Mouse (Mus musculus) small intestine, adult 2 months (tissue): ENCODE measurements around the gene Il11. TPM values are rescaled to one million over a fixed set of nuclear protein-coding genes. Genes with fewer than 3 reads are reported as not detected.

Experiments used
- H3K27ac ChIP-seq: fragments of 200-500 bp; 2 replicates; pipeline ENCODE4 v1.5.1; 2012; ENCODE audit warnings: low read depth, low read length, control low read depth, inconsistent platforms; ENCODE audit not compliant: insufficient read depth
- H3K27me3 ChIP-seq: fragments of 200-500 bp; 2 replicates; pipeline ENCODE4 v1.6.1; 2012; ENCODE audit warnings: mild to moderate bottlenecking, moderate library complexity, low read length, inconsistent platforms; ENCODE audit not compliant: control insufficient read depth, insufficient read depth
- H3K36me3 ChIP-seq: fragments of 200-500 bp; 2 replicates; pipeline ENCODE4 v1.6.1; 2012; ENCODE audit warnings: mild to moderate bottlenecking, low read length, control low read depth, inconsistent platforms; ENCODE audit not compliant: control insufficient read depth, insufficient read depth
- H3K4me1 ChIP-seq: fragments of 200-500 bp; 2 replicates; pipeline ENCODE4 v1.6.1; 2012; ENCODE audit warnings: low read length, inconsistent platforms, mixed read lengths; ENCODE audit not compliant: control insufficient read depth, insufficient read depth, insufficient read length
- H3K4me3 ChIP-seq: fragments of 200-500 bp; 2 replicates; pipeline ENCODE4 v1.5.1; 2012; ENCODE audit warnings: low read depth, mild to moderate bottlenecking, control low read depth, inconsistent platforms, low read length, moderate library complexity
- CTCF ChIP-seq: fragments of 200-500 bp; IDR thresholded peaks from 2 replicates; pipeline ENCODE4 v1.5.1; 2012; ENCODE audit warnings: low read depth, mild to moderate bottlenecking, control low read depth, inconsistent platforms, low read length, moderate library complexity, mixed read lengths; ENCODE audit not compliant: insufficient replicate concordance, insufficient read length; ENCODE audit errors: extremely low read depth
- POLR2A ChIP-seq: fragments of 200-500 bp; IDR thresholded peaks from 2 replicates; pipeline ENCODE4 v1.6.1; 2012; ENCODE audit warnings: low read depth, mild to moderate bottlenecking, control low read depth, inconsistent platforms, low read length, moderate library complexity
- WGBS: fragments of 180-500 bp; shearing (Covaris S2); methylation state at CpG from one replicate; pipeline ENCODE4 v1.1.7; 2018; 5-methylcytosine and 5-hydroxymethylcytosine counted together
- polyA plus RNA-seq: library from polyadenylated mRNA; depleted of rRNA; stranded (reverse); fragments of >200 nt; gene quantifications from 2 replicates; pipeline ENCODE4 v1.2.3, GENCODE M21; 2012

The Il11 gene
- polyA plus RNA-seq, 1 experiment = 0.32 TPM

DNA sequence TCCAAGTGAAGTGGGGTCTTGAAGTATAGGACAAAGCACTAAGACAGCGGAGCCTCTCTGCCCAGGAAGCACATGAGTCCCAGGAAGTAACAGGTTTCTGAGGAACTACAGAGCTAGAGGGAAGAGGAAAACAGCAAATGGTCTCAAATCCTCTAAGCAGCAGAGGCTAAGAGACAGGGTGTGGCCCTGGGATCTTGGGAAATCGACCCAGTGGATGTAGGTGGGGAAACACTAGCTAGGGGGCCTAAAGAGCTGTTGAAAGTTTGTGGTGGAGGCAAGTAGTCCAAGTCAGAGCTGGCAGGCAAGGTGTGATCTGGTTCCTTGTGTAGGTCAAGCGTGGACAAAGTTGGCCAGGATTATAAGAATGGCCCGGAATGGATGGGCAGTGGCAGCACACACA lies 34.3 kb downstream of the Il11 start:
- Histone ChIP-seq H3K36me3 (peaks cover 17% of the 10 kb centered on the region), H3K27ac (peak overlapping the region; percentile 78), H3K4me3 (no peak overlapping the region), H3K4me1 (peaks cover 16% of the 10 kb centered on the region), H3K27me3 (no peaks in the 10 kb centered on the region)
- no peak for TF ChIP-seq POLR2A
- 69% methylated on average over 4 of the region's 4 CpGs for WGBS

DNA sequence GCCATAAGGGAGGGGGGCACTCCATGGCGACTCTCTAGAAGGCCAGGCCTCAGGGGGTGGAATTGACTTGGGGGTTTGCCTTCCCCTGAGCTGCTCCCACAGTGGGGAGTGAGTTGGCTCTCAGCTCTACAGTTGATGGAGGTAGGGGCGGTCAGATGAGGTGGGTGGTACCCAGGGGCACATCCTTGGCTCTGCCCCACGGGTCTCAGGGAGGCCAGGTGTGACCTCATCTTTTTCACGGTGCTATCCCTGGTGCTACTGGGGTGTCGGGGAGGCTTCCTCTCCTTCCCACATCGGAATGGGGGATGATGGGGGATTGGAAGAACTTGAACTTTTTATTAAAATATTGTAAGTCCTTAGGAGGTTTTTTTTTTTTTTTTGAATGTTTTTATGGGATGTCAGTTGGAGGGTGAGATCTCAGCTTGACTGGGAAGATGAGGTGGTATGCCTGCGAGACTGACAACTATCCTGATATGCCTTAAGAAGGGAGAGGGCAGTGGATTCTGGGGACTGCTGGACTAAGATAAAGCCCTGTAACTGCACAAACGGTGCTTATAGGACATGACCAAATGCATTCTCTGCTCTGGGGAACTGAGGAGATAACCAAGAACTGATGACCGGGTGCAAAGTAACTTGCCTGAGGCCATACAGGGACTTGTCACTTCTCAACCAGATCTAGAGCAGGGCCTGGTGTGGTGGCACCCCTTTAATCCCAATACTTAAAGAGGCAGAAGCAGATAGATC lies 35.3 kb downstream of the Il11 start:
- H3K27me3 ChIP-seq = no peaks in the 10 kb centered on the region
- H3K27ac ChIP-seq = no peak overlapping the region
- H3K4me1 ChIP-seq = peaks cover 15% of the 10 kb centered on the region
- H3K36me3 ChIP-seq = peaks cover 26% of the 10 kb centered on the region
- no peak overlapping the region for H3K4me3 ChIP-seq
- TF ChIP-seq POLR2A = no peak
- no peak for TF ChIP-seq CTCF
- WGBS = 76% methylated on average over 9 of the region's 9 CpGs

DNA sequence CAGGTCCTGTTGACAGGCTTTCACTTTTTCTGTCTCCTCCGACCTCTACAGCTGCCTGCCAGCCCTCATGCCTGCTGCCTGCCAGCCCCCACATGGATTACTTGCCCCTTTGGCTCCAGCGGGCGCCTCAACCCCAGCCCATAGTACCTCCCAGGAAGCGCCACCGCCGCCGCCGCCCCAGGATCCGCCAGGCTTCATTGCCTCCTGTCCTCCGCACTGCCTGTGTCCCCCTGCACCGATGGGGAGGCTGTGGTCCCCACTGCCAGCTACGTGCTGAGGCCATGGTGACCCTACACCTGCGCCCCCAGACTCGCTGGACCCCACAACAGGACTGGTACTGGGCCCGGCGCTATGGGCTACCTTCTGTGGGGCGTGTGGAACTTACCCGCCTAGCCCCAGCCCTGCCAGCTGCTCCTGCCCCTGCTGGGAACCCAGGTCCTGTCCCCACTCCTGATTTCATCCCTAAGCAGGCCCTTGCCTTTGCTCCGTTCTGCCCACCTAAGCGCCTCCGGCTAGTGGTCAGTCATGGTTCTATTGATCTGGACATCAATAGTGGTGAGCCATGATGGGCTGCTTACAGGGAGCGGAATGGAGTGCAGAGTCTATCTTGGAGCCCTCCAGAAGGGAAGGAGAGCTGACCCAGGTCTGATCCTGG lies 36.2 kb downstream of the Il11 start:
- H3K36me3 ChIP-seq = peaks cover 32% of the 10 kb centered on the region
- no peak overlapping the region for H3K4me3 ChIP-seq
- H3K27ac ChIP-seq = no peak overlapping the region
- TF ChIP-seq CTCF = no peak
- TF ChIP-seq POLR2A = no peak
- peaks cover 10% of the 10 kb centered on the region for H3K4me1 ChIP-seq
- no peaks in the 10 kb centered on the region for H3K27me3 ChIP-seq
- 93% methylated on average over 22 of the region's 22 CpGs for WGBS

DNA sequence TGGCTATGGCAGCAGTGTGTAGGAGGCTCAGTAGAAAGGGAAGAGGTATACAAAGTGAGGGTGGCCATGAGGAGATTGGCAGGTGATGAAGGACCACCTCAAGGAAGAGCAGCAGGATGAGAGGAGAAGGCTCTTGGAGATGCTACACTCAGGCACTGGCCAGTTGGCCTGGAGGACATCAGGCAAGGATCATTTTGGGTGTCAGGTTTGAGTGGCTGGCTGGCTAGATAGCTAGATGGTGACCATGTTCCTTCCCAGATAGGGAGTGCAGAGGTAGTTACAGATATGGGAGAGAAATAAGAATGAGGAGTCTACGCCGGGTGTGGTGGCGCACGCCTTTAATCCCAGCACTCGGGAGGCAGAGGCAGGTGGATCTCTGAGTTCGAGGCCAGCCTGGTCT lies 37.8 kb downstream of the Il11 start:
- Histone ChIP-seq H3K4me1 (peaks cover 11% of the 10 kb centered on the region), H3K27me3 (no peaks in the 10 kb centered on the region), H3K27ac (no peak overlapping the region), H3K4me3 (no peak overlapping the region), H3K36me3 (peaks cover 32% of the 10 kb centered on the region)
- WGBS = 94% methylated on average over 6 of the region's 6 CpGs
- TF ChIP-seq POLR2A = no peak

DNA sequence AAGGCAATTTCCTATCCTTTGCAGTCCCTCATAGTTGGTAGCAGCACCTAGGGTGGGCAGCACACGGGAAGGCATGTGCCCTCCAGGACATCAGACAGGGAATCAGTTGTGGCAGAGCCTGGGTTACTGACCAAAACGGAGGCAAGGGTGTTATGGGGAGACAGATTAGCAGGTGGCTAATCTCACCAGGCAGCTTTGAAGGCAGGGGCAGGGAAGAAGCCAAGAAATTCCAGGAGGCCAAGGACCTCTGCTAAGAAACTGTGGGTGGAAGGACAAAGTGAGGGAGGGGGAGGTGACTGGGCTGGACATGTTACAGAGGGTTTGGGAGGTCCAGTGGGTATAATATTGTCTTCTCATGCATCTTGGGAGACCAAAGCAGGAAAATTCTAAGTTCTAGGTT lies 39.3 kb downstream of the Il11 start:
- Histone ChIP-seq H3K4me3 (no peak overlapping the region), H3K4me1 (peaks cover 14% of the 10 kb centered on the region), H3K36me3 (peaks cover 32% of the 10 kb centered on the region), H3K27me3 (no peaks in the 10 kb centered on the region), H3K27ac (no peak overlapping the region)
- TF ChIP-seq POLR2A (no peak), CTCF (no peak)
- WGBS = 75% methylated on average over 2 of the region's 2 CpGs

DNA sequence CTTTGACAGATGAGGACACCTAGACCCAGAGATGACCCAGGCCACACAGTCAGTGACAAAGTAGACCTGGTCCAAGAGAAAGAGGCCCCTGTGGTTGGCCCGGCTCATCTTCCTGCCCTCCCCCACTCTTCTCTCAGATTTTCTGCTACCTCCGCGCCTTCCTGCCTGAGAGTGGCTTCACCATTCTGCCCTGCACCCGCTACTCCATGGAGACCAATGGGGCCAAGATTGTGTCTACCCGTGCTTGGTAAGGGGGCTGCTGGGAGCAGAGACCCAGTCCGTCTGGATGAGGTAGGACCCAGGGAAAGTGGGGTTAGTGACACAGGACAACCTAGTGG lies 40.2 kb downstream of the Il11 start:
- peaks cover 32% of the 10 kb centered on the region for H3K36me3 ChIP-seq
- H3K27me3 ChIP-seq = no peaks in the 10 kb centered on the region
- TF ChIP-seq CTCF (no peak), POLR2A (no peak)
- WGBS = 93% methylated on average over 6 of the region's 6 CpGs
- no peak overlapping the region for H3K27ac ChIP-seq
- no peak overlapping the region for H3K4me3 ChIP-seq
- H3K4me1 ChIP-seq = peaks cover 8% of the 10 kb centered on the region

DNA sequence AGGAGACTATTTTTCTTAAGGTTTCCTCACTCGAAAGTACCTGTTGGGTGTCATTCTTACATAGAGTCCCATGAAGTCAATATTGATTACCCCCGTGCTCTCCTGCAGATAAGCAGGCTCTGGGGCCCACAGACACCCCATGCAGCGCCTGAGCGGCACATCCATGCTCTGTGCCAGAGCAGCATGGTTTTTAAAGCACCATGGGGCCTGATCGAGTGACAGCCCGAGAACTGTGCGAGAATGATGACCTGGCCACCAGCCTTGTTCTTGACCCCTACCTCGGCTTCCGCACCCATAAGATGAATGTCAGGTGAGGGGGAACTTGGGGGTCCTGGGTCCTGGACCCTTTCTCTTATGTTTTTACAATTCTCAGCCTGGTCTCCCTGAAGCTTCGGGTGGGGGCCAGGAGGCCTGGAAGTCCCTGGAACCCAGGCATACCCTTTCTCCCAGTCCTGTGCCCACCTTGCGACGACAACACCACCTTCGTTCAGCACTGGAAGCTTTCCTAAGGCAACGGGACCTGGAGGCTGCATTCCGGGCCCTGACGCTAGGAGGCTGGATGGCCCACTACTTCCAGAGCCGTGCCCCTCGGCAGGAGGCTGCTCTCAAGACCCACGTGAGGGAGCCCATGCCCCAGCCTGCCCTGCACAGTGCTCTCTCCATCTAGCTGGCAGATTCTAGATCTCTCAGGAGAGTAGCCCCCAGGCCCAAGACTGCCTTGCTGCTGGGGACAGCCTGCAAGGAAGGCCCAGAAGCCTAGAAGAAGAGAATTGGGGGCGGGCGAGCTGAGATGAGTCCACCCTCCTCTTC lies 40.8 kb downstream of the Il11 start:
- H3K27me3 ChIP-seq = no peaks in the 10 kb centered on the region
- H3K36me3 ChIP-seq = peaks cover 30% of the 10 kb centered on the region
- TF ChIP-seq POLR2A (no peak), CTCF (no peak)
- H3K4me3 ChIP-seq = no peak overlapping the region
- H3K27ac ChIP-seq = peak overlapping the region; percentile 94
- 86% methylated on average over 21 of the region's 21 CpGs for WGBS
- H3K4me1 ChIP-seq = peaks cover 8% of the 10 kb centered on the region
